Mouse (Mus musculus): ENCODE data around the gene Dnm2. TPM values are rescaled to one million over a fixed set of nuclear protein-coding genes. Genes with fewer than 3 reads are reported as not detected.
"Not testable (repeated sequence)": the region's sequence is repeated elsewhere in the genome, so short reads cannot be mapped to it uniquely, and the experiment has no call there.

Dnm2 gene
- polyA plus RNA-seq, 1 experiment from 2014 or later, result 76.1 TPM

DNA sequence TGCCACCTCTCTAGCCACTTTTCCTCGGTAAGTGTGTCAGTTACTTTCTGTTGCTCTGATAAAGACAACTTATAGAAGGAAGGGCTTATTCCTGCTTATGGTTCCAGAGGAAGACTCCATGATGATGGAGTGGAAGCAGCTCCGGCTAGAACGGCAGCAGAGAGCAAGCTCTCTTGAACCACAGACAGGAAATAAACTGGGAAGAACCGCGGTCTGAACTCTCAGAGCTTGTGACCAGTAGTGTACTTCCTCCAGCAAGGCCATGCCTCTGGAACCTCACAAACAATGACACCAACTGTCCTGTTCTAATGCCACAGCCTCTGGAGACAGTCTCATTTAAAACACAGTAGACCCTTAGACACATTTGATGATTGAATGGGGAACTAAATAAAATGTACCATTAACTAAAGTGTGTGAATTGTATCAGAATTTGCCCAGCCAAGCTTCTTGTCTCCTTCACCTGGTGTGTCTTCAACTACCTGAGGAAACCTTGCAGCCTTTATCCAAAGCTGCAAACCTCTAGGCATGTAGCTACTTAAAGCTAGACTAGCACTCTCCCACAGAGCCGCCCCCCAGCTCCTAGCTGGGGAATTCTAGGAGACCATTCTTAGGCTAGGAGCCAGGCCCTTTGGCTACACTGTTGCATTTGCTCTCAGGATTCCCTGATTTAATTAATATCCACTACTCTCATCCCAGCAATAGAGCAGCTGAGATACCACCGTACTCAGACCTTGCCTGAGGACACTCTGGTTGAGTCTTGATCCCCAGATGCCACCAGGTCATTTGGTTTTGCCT, 100.6 kb downstream of the Dnm2 start:
- Histone ChIP-seq H3K4me1 (replicated peaks; ENCODE audit: control insufficient read depth, insufficient read depth, low read length) (no peaks in the 10 kb centered on the region), H3K27me3 (replicated peaks; ENCODE audit: control insufficient read depth, insufficient read depth, low read length) (no peaks in the 10 kb centered on the region), H3K9ac (replicated peaks; ENCODE audit: low read depth, low read length) (no peak overlapping the region), H3K9me3 (ENCODE audit: control insufficient read depth, low read length) (no peaks in the 10 kb centered on the region), H3K4me3 (replicated peaks; ENCODE audit: low read length) (no peak overlapping the region), H3K36me3 (ENCODE audit: control insufficient read depth, insufficient read depth) (no peaks in the 10 kb centered on the region), H3K4me2 (ENCODE audit: low read length) (no peak overlapping the region), H3K27ac (ENCODE audit: low read length) (no peak overlapping the region)
- ATAC-seq, result no peak
- 83% methylated on average over 7 of the region's 7 CpGs for WGBS

DNA sequence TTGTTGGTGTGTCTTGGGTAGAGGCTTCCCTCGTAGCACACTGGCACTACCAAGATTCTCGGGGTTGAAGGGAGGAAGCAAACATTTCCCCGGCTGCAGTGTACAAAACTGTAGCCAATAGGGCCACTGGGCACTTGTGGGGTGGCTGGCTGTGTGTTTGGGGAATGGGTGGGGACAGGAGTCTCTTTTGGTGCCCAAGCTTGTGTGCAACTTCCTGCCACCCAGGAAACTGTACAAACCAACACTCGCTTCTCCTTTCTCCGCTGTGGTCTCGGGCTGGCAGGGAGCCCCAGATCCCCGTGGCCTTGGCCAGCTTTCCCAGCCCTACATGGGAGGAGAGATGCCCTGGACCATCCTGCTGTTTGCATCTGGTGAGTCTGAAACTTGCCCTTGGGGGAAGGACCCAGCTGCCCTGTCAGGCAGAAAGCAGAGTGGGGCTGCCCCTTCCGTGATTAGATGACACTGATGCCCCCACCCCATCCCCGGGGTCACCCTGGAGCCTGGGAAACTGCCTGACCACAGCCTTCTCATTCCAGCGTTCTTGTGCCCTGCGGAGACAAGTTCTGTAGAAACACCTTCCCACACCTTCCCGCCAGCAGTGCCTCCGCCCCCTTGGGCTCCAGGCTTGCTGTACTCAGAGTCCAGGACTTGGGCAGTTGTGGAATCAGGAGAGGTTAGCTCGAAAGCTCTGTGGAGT, 101.4 kb downstream of the Dnm2 start, which contains the start of gene AB124611:
TSS of gene AB124611 (plus strand) at position 240 of the 697 bp plus-strand sequence.
- Histone ChIP-seq H3K4me2 (ENCODE audit: low read length) (no peak within 1 kb of the TSS), H3K4me1 (replicated peaks; ENCODE audit: control insufficient read depth, insufficient read depth, low read length) (no peaks in the 10 kb centered on the region), H3K9ac (replicated peaks; ENCODE audit: low read depth, low read length) (no peak within 1 kb of the TSS), H3K36me3 (ENCODE audit: control insufficient read depth, insufficient read depth) (no peaks in the 10 kb centered on the region), H3K27ac (ENCODE audit: low read length) (no peak within 1 kb of the TSS), H3K4me3 (replicated peaks; ENCODE audit: low read length) (no peak within 1 kb of the TSS), H3K9me3 (ENCODE audit: control insufficient read depth, low read length) (no peaks in the 10 kb centered on the region), H3K27me3 (replicated peaks; ENCODE audit: control insufficient read depth, insufficient read depth, low read length) (no peaks in the 10 kb centered on the region)
- ATAC-seq, result no peak
- WGBS, result 65% methylated on average over 14 of the region's 14 CpGs

DNA sequence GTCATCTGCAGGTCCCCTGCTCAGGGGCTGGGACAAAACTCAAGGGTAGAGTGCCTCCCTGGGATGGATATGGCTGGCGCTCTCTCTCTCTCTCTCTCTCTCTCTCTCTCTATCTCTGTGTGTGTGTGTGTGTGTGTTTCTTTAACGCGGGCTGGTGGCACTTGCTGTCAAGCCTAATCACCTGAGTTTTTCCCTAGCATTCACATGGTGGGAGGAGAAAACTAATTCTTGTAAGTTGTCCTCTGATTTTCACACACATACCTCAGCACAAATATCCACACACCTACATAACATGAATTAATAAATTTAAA, 101.9 kb downstream of the Dnm2 start:
- no peaks in the 10 kb centered on the region for H3K27me3 ChIP-seq (replicated peaks; ENCODE audit: control insufficient read depth, insufficient read depth, low read length)

DNA sequence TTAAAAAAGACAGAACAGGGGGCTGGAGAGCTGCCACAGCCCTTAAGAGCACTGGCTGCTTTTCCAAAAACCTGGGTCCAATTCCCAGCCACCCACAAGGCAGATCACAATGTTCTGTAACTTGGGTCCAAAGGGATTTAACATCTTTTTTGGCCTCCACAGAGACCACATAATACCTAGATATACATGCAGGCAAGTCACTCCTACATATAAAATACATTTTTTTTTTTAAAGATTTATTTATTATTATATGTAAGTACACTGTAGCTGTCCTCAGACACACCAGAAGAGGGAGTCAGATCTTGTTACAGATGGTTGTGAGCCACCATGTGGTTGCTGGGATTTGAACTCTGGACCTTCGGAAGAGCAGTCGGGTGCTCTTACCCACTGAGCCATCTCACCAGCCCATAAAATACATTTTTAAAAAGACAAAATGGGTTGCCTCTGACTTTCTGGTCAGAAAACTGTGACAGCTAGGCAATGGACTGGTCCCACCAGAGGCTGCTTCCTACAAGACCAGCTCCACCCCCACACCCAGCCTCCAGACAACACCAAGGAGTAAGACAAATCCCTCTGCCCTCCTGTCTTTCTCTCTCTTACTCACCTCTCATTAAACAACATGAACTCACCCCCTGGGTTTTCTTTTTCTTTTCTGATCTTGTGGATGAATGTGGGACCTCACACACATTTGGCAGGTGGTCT, 102.5 kb downstream of the Dnm2 start:
- H3K9me3 ChIP-seq (ENCODE audit: control insufficient read depth, low read length), result no peaks in the 10 kb centered on the region
- no peaks in the 10 kb centered on the region for H3K4me1 ChIP-seq (replicated peaks; ENCODE audit: control insufficient read depth, insufficient read depth, low read length)
- H3K27ac ChIP-seq (ENCODE audit: low read length), result no peak overlapping the region
- H3K27me3 ChIP-seq (replicated peaks; ENCODE audit: control insufficient read depth, insufficient read depth, low read length), result no peaks in the 10 kb centered on the region
- ATAC-seq, result no peak
- no peak overlapping the region for H3K4me3 ChIP-seq (replicated peaks; ENCODE audit: low read length)
- H3K4me2 ChIP-seq (ENCODE audit: low read length), result no peak overlapping the region
- WGBS, result 96% methylated on average over 2 of the region's 2 CpGs
- no peaks in the 10 kb centered on the region for H3K36me3 ChIP-seq (ENCODE audit: control insufficient read depth, insufficient read depth)
- no peak overlapping the region for H3K9ac ChIP-seq (replicated peaks; ENCODE audit: low read depth, low read length)

More for the DNA sequence above, 101.9 kb downstream of the Dnm2 start:
- no peak for ATAC-seq
- WGBS, result 94% methylated on average over 3 of the region's 3 CpGs
- Histone ChIP-seq H3K9me3 (ENCODE audit: control insufficient read depth, low read length) (no peaks in the 10 kb centered on the region), H3K36me3 (ENCODE audit: control insufficient read depth, insufficient read depth) (no peaks in the 10 kb centered on the region), H3K4me2 (ENCODE audit: low read length) (no peak overlapping the region), H3K27ac (ENCODE audit: low read length) (no peak overlapping the region), H3K9ac (replicated peaks; ENCODE audit: low read depth, low read length) (no peak overlapping the region), H3K4me1 (replicated peaks; ENCODE audit: control insufficient read depth, insufficient read depth, low read length) (no peaks in the 10 kb centered on the region), H3K4me3 (replicated peaks; ENCODE audit: low read length) (no peak overlapping the region)

DNA sequence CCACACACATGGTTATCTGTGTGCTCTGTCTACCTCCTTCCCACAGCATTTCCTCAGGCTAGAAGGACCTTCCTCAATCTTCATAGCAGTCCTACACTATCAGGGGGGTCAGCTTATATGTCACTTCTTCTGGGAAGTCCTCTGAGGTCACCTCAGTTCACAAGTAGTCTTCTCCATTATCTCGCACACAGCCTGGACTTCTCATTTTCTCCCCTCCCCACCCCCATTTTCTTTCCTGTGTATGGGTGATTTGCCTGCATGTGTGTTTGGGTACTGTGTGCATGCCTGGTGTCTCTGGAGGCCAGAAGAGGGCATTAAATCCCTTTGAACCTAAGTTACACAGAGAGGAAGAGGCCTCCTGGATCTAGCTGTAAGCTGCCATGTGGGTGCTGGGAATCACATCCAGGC, 103.2 kb downstream of the Dnm2 start:
- no peaks in the 10 kb centered on the region for H3K9me3 ChIP-seq (ENCODE audit: control insufficient read depth, low read length)
- no peaks in the 10 kb centered on the region for H3K36me3 ChIP-seq (ENCODE audit: control insufficient read depth, insufficient read depth)
- no peak overlapping the region for H3K27ac ChIP-seq (ENCODE audit: low read length)
- no peak for ATAC-seq
- no peaks in the 10 kb centered on the region for H3K4me1 ChIP-seq (replicated peaks; ENCODE audit: control insufficient read depth, insufficient read depth, low read length)
- H3K4me3 ChIP-seq (replicated peaks; ENCODE audit: low read length), result no peak overlapping the region
- no peak overlapping the region for H3K4me2 ChIP-seq (ENCODE audit: low read length)
- H3K9ac ChIP-seq (replicated peaks; ENCODE audit: low read depth, low read length), result no peak overlapping the region
- H3K27me3 ChIP-seq (replicated peaks; ENCODE audit: control insufficient read depth, insufficient read depth, low read length), result no peaks in the 10 kb centered on the region
- WGBS, result 77% methylated on average over 1 of the region's 1 CpGs

DNA sequence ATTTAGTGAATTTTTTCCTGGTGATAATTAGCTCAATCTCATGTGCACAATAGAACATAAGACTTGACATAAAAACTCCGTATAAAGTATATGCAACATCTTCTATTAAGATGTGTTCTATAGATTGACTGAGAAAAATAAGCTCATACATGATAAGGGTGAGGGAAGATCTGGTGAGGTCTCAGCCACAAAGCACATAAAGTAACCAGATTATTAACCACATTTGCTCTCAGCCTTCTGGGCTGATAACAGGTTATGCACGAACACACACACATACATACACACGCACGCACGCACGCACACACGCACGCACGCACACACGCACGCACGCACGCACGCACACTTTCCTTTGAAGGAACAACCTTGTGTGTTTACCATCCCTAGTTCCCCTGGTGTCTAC, 111.8 kb downstream of the Dnm2 start:
- WGBS, result 98% methylated on average over 14 of the region's 14 CpGs
- no peak overlapping the region for H3K27ac ChIP-seq (ENCODE audit: low read length)
- no peaks in the 10 kb centered on the region for H3K4me1 ChIP-seq (replicated peaks; ENCODE audit: control insufficient read depth, insufficient read depth, low read length)
- H3K36me3 ChIP-seq (ENCODE audit: control insufficient read depth, insufficient read depth), result no peaks in the 10 kb centered on the region
- H3K4me2 ChIP-seq (ENCODE audit: low read length), result no peak overlapping the region
- H3K27me3 ChIP-seq (replicated peaks; ENCODE audit: control insufficient read depth, insufficient read depth, low read length), result no peaks in the 10 kb centered on the region
- no peak for ATAC-seq
- H3K9ac ChIP-seq (replicated peaks; ENCODE audit: low read depth, low read length), result no peak overlapping the region
- no peak overlapping the region for H3K4me3 ChIP-seq (replicated peaks; ENCODE audit: low read length)
- H3K9me3 ChIP-seq (ENCODE audit: control insufficient read depth, low read length), result no peaks in the 10 kb centered on the region

DNA sequence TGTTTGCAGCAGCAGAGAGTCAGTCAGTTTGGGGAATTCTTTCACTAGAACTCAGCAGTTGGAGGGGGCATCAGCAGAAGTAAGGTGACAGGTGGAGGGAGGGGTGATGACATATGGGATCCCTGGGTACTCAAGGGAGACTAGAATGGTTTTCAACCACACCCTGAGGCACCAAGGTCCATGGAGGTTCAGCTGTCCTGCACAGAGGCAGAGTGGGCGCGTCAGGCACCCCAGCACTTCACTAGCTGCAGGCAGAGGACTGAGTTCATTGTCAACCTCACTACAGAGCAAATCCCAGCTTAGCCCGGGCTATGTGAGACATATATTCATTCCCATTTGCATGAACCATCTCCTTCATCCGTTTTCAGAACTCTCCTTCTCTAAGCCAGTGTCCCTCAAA, 112.3 kb downstream of the Dnm2 start:
- Histone ChIP-seq H3K9me3 (ENCODE audit: control insufficient read depth, low read length) (no peaks in the 10 kb centered on the region), H3K27me3 (replicated peaks; ENCODE audit: control insufficient read depth, insufficient read depth, low read length) (no peaks in the 10 kb centered on the region), H3K27ac (ENCODE audit: low read length) (no peak overlapping the region), H3K36me3 (ENCODE audit: control insufficient read depth, insufficient read depth) (no peaks in the 10 kb centered on the region), H3K4me2 (ENCODE audit: low read length) (no peak overlapping the region), H3K9ac (replicated peaks; ENCODE audit: low read depth, low read length) (no peak overlapping the region), H3K4me3 (replicated peaks; ENCODE audit: low read length) (no peak overlapping the region), H3K4me1 (replicated peaks; ENCODE audit: control insufficient read depth, insufficient read depth, low read length) (no peaks in the 10 kb centered on the region)
- no peak for ATAC-seq
- WGBS, result 69% methylated on average over 4 of the region's 4 CpGs

DNA sequence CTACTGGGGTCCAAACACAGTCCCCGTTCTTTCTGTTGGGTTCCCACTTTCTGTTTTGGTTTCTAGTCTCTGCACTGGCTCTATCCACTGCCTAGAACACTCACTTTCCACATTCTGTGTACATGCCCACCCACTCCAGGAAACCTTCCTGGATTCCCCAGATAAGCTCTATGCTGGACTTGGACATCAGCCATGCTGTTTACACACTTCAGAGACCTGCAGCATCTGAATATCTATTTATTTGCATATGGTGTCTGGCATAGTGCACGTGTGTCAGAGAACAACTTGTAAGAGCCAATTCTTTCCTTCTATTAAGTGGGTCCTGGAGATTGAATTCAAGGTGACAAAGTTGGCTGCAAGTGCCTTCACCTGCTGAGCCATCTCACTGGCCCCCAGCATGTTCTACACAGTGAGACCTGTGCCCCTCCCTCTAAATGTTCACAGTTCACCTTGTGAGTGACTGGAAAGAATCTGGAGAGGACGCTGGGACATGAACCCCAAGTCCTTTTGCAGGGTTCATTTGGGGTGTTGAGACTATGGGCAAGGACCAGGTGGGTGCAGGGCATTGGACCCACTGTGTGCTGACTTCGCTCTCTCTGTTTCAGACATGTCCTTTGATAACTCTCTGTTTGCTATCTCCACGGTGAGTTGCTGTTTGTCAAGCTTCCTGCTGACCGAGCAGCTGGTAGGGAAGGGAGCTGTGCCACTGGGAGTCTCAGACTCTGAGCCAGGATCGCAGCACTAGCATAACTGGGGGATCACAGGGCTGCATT, 115.5 kb downstream of the Dnm2 start:
- no peak overlapping the region for H3K4me3 ChIP-seq (replicated peaks; ENCODE audit: low read length)
- H3K36me3 ChIP-seq (ENCODE audit: control insufficient read depth, insufficient read depth), result no peaks in the 10 kb centered on the region
- no peak for ATAC-seq
- H3K4me2 ChIP-seq (ENCODE audit: low read length), result no peak overlapping the region
- H3K9me3 ChIP-seq (ENCODE audit: control insufficient read depth, low read length), result no peaks in the 10 kb centered on the region
- H3K27me3 ChIP-seq (replicated peaks; ENCODE audit: control insufficient read depth, insufficient read depth, low read length), result no peaks in the 10 kb centered on the region
- H3K4me1 ChIP-seq (replicated peaks; ENCODE audit: control insufficient read depth, insufficient read depth, low read length), result peaks cover 2% of the 10 kb centered on the region
- no peak overlapping the region for H3K27ac ChIP-seq (ENCODE audit: low read length)
- 84% methylated on average over 7 of the region's 7 CpGs for WGBS
- no peak overlapping the region for H3K9ac ChIP-seq (replicated peaks; ENCODE audit: low read depth, low read length)

DNA sequence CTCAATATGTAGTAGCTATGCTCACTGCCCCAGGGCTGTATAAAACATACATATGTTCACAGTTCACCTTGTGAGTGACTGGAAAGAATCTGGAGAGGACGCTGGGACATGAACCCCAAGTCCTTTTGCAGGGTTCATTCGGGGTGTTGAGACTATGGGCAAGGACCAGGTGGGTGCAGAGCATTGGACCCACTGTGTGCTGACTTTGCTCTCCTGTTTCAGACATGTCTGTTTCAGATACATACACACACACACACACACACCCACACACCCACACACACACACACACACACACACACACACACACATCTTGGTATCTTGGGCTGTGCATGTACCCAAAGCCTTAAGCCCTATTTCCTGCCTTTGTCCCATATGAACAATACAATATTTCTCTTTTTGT, 117.3 kb downstream of the Dnm2 start:
- 92% methylated on average over 2 of the region's 2 CpGs for WGBS
- H3K4me2 ChIP-seq (ENCODE audit: low read length); ATAC-seq; H3K27ac ChIP-seq (ENCODE audit: low read length); H3K9ac ChIP-seq (replicated peaks; ENCODE audit: low read depth, low read length); H3K9me3 ChIP-seq (ENCODE audit: control insufficient read depth, low read length); H3K36me3 ChIP-seq (ENCODE audit: control insufficient read depth, insufficient read depth); H3K4me3 ChIP-seq (replicated peaks; ENCODE audit: low read length); H3K27me3 ChIP-seq (replicated peaks; ENCODE audit: control insufficient read depth, insufficient read depth, low read length); H3K4me1 ChIP-seq (replicated peaks; ENCODE audit: control insufficient read depth, insufficient read depth, low read length): not testable (repeated sequence)

All from forebrain, embryonic 16.5 days (tissue).